ENCODE assay signal across 7 mouse cellular contexts in genomic region chrX:169798987-169799680, GRCm38 (mm10). TPM values are rescaled to one million over a fixed set of nuclear protein-coding genes. Genes with fewer than 3 reads are reported as not detected.
DNase-seq lines count a peak whose midpoint lies in the region; ATAC-seq lines count a peak whose summit lies in the region.

No protein-coding gene starts in this region.

- H3K4me1 ChIP-seq in embryonic facial prominence, embryonic 14.5 days (ENCODE audit: control insufficient read depth, insufficient read depth, low read length), result no peaks in the 10 kb centered on the region
- H3K4me1 ChIP-seq in hindbrain, embryonic 11.5 days (replicated peaks; ENCODE audit: control insufficient read depth, insufficient read depth, low read length), result no peaks in the 10 kb centered on the region
- H3K4me1 ChIP-seq in midbrain, embryonic 11.5 days (ENCODE audit: control insufficient read depth, insufficient read depth, low read length), result no peaks in the 10 kb centered on the region

- no peak for ATAC-seq in embryonic facial prominence, embryonic 14.5 days (ENCODE audit: low read depth)
- peak; percentile 76 for ATAC-seq in hindbrain, embryonic 11.5 days (ENCODE audit: low FRiP score)
- peak; percentile 82 for ATAC-seq in midbrain, embryonic 11.5 days (ENCODE audit: low FRiP score)

- peak overlapping the region; percentile 26 for H3K4me3 ChIP-seq in embryonic facial prominence, embryonic 14.5 days (ENCODE audit: low read depth, low read length)
- peak overlapping the region; percentile 14; the same call in 1 of the 2 replicates for H3K4me3 ChIP-seq in hindbrain, embryonic 11.5 days (ENCODE audit: low read depth, low read length)
- H3K4me3 ChIP-seq in midbrain, embryonic 11.5 days (ENCODE audit: low read depth, low read length), result peak overlapping the region; percentile 25

- H3K4me2 ChIP-seq in embryonic facial prominence, embryonic 14.5 days (ENCODE audit: low read depth, low read length), result peak overlapping the region; percentile 32; the same call in 1 of the 2 replicates
- no peak overlapping the region for H3K4me2 ChIP-seq in hindbrain, embryonic 11.5 days (replicated peaks; ENCODE audit: low read depth, low read length)
- peak overlapping the region; percentile 33; the same call in 1 of the 2 replicates for H3K4me2 ChIP-seq in midbrain, embryonic 11.5 days

- DNase-seq in CD4-positive, CD25-positive, alpha-beta regulatory T cell, adult 2 months (ENCODE audit: low read depth, low spot score), result peak; percentile 35
- DNase-seq in NIH3T3 (ENCODE audit: low read depth), result peak; percentile 67
- peak; percentile 55 for DNase-seq in embryonic facial prominence, embryonic 14.5 days (ENCODE audit: low spot score)
- DNase-seq in hindbrain, embryonic 11.5 days (ENCODE audit: low spot score), result peak; percentile 63
- DNase-seq in layer of hippocampus, postnatal 10 days (ENCODE audit: low spot score in 2 of 2), result peak; percentile 49 to 54
- peak; percentile 92 for DNase-seq in midbrain, embryonic 11.5 days (ENCODE audit: low spot score, missing footprints)
- peak; percentile 8 for DNase-seq in thymus, postnatal 4 days

- no peaks in the 10 kb centered on the region for H3K9me3 ChIP-seq in embryonic facial prominence, embryonic 14.5 days (ENCODE audit: control insufficient read depth, low read length)
- no peaks in the 10 kb centered on the region for H3K9me3 ChIP-seq in hindbrain, embryonic 11.5 days (ENCODE audit: control insufficient read depth, low read length)
- H3K9me3 ChIP-seq in midbrain, embryonic 11.5 days (ENCODE audit: control insufficient read depth, low read length), result no peaks in the 10 kb centered on the region

- peak overlapping the region; percentile 40; the same call in 1 of the 2 replicates for H3K9ac ChIP-seq in embryonic facial prominence, embryonic 14.5 days (ENCODE audit: low read depth, low read length)
- peak overlapping the region; percentile 50; the same call in 1 of the 2 replicates for H3K9ac ChIP-seq in hindbrain, embryonic 11.5 days (ENCODE audit: low read depth, low read length)
- H3K9ac ChIP-seq in midbrain, embryonic 11.5 days (ENCODE audit: low read length), result peak overlapping the region; percentile 48; the same call in 1 of the 2 replicates

- no peaks in the 10 kb centered on the region for H3K36me3 ChIP-seq in embryonic facial prominence, embryonic 14.5 days (ENCODE audit: control insufficient read depth, insufficient read depth, low read length)
- H3K36me3 ChIP-seq in hindbrain, embryonic 11.5 days (ENCODE audit: control insufficient read depth, insufficient read depth, low read length), result no peaks in the 10 kb centered on the region
- H3K36me3 ChIP-seq in midbrain, embryonic 11.5 days (ENCODE audit: control insufficient read depth, insufficient read depth, low read length), result no peaks in the 10 kb centered on the region

- H3K27ac ChIP-seq in embryonic facial prominence, embryonic 14.5 days (replicated peaks; ENCODE audit: low read depth, low read length), result no peak overlapping the region
- H3K27ac ChIP-seq in hindbrain, embryonic 11.5 days (ENCODE audit: low read depth, low read length), result no peak overlapping the region
- H3K27ac ChIP-seq in midbrain, embryonic 11.5 days (ENCODE audit: low read depth, low read length), result no peak overlapping the region

- H3K27me3 ChIP-seq in embryonic facial prominence, embryonic 14.5 days (replicated peaks; ENCODE audit: control insufficient read depth, insufficient read depth, low read length), result peaks cover 4% of the 10 kb centered on the region
- peaks cover 2% of the 10 kb centered on the region for H3K27me3 ChIP-seq in hindbrain, embryonic 11.5 days (ENCODE audit: control insufficient read depth, insufficient read depth, low read length)
- no peaks in the 10 kb centered on the region; the same call in 1 of the 2 replicates for H3K27me3 ChIP-seq in midbrain, embryonic 11.5 days (ENCODE audit: control insufficient read depth, insufficient read depth, low read length)

- WGBS in embryonic facial prominence, embryonic 14.5 days, result 7% methylated on average over 11 of the region's 11 CpGs
- 11% methylated on average over 11 of the region's 11 CpGs for WGBS in hindbrain, embryonic 11.5 days
- WGBS in midbrain, embryonic 11.5 days, result 2% methylated on average over 11 of the region's 11 CpGs

RNA-seq across cellular contexts. Expression of gene 4933400A11Rik, which starts 19.7 kb away (rescaled TPM):
- 0.21 and 0.34 TPM in 2 replicates for polyA plus RNA-seq in embryonic facial prominence, embryonic 14.5 days (2014; fragmentation: Nextera tagmentation; extraction: Ambion mirVana)
- 0.20 and 0.28 TPM in 2 replicates for polyA plus RNA-seq in hindbrain, embryonic 11.5 days (2014; fragmentation: Nextera tagmentation; extraction: Ambion mirVana)
- total RNA-seq in layer of hippocampus, postnatal 10 days (2021), result not detected
- not detected in 2 replicates for polyA plus RNA-seq in midbrain, embryonic 11.5 days (2014; fragmentation: Nextera tagmentation; extraction: Ambion mirVana)

Comparison
In these comparisons a context has a peak if more than half of its experiments do, and no peak if none do; other contexts are left out.
1. DNase-seq: peak in every context shown above with its lines; median percentile 92 in midbrain, embryonic 11.5 days; 67 in NIH3T3; 63 in hindbrain, embryonic 11.5 days; 55 in embryonic facial prominence, embryonic 14.5 days; 52 in layer of hippocampus, postnatal 10 days; 35 in CD4-positive, CD25-positive, alpha-beta regulatory T cell, adult 2 months; 8 in thymus, postnatal 4 days.